Mouse (Mus musculus): ENCODE measurements around the gene Nup155. TPM values are rescaled to one million over a fixed set of nuclear protein-coding genes. Genes with fewer than 3 reads are reported as not detected.

Gene Nup155
- polyA plus RNA-seq, 1 experiment from 2014 or later, result 13.5 TPM

- Histone ChIP-seq H3K4me2 (replicated peaks) (peak overlapping the region; percentile 71), H3K27ac (peak overlapping the region; percentile 83), H3K9ac (replicated peaks) (peak overlapping the region; percentile 61; the same call in 1 of the 2 replicates), H3K36me3 (peaks cover 16% of the 10 kb centered on the region), H3K4me3 (replicated peaks) (peak overlapping the region; percentile 64), H3K9me3 (no peaks in the 10 kb centered on the region), H3K27me3 (no peaks in the 10 kb centered on the region), H3K4me1 (replicated peaks) (peaks cover 23% of the 10 kb centered on the region)
- peak; percentile 73 for ATAC-seq
- WGBS, result 63% methylated on average over 19 of the region's 19 CpGs
Measured at GRCm38 (mm10) chr15:8108360-8108965, 610 bp upstream of the Nup155 start.

GRCm38 (mm10) chr15:8109782-8110181 lies 709 bp downstream of the Nup155 start:
- Histone ChIP-seq H3K4me1 (replicated peaks) (peaks cover 23% of the 10 kb centered on the region), H3K4me2 (replicated peaks) (peak overlapping the region; percentile 71), H3K36me3 (peaks cover 25% of the 10 kb centered on the region), H3K27ac (no peak overlapping the region), H3K9me3 (no peaks in the 10 kb centered on the region), H3K9ac (replicated peaks) (peak overlapping the region; percentile 79), H3K4me3 (replicated peaks) (peak overlapping the region; percentile 64), H3K27me3 (no peaks in the 10 kb centered on the region)
- 5% methylated on average over 8 of the region's 8 CpGs for WGBS
- ATAC-seq, result no peak

GRCm38 (mm10) chr15:8129281-8129680 lies 20.2 kb downstream of the Nup155 start:
- WGBS, result 79% methylated on average over 1 of the region's 1 CpGs

GRCm38 (mm10) chr15:8131268-8131667 lies 22.2 kb downstream of the Nup155 start:
- ATAC-seq, result no peak
- Histone ChIP-seq H3K4me3 (replicated peaks) (no peak overlapping the region), H3K4me2 (replicated peaks) (no peak overlapping the region), H3K27me3 (no peaks in the 10 kb centered on the region), H3K9me3 (no peaks in the 10 kb centered on the region), H3K27ac (no peak overlapping the region), H3K9ac (replicated peaks) (no peak overlapping the region), H3K4me1 (replicated peaks) (no peaks in the 10 kb centered on the region), H3K36me3 (peaks cover 86% of the 10 kb centered on the region)
- WGBS, result 97% methylated on average over 3 of the region's 3 CpGs

More at GRCm38 (mm10) chr15:8129281-8129680, 20.2 kb downstream of the Nup155 start:
- no peak overlapping the region for H3K27ac ChIP-seq
- no peak for ATAC-seq
- no peak overlapping the region for H3K9ac ChIP-seq (replicated peaks)
- H3K4me2 ChIP-seq (replicated peaks), result no peak overlapping the region
- H3K9me3 ChIP-seq, result no peaks in the 10 kb centered on the region
- H3K4me1 ChIP-seq (replicated peaks), result no peaks in the 10 kb centered on the region
- peaks cover 75% of the 10 kb centered on the region for H3K36me3 ChIP-seq
- no peaks in the 10 kb centered on the region for H3K27me3 ChIP-seq
- no peak overlapping the region for H3K4me3 ChIP-seq (replicated peaks)

GRCm38 (mm10) chr15:8131761-8132160 lies 22.7 kb downstream of the Nup155 start:
- no peak for ATAC-seq
- H3K36me3 ChIP-seq, result peaks cover 85% of the 10 kb centered on the region
- no peak overlapping the region for H3K27ac ChIP-seq
- H3K4me3 ChIP-seq (replicated peaks), result no peak overlapping the region
- no peak overlapping the region for H3K4me2 ChIP-seq (replicated peaks)
- H3K9me3 ChIP-seq, result no peaks in the 10 kb centered on the region
- H3K4me1 ChIP-seq (replicated peaks), result no peaks in the 10 kb centered on the region
- no peaks in the 10 kb centered on the region for H3K27me3 ChIP-seq
- H3K9ac ChIP-seq (replicated peaks), result no peak overlapping the region

GRCm38 (mm10) chr15:8135606-8136005 lies 26.5 kb downstream of the Nup155 start:
- WGBS, result 90% methylated on average over 5 of the region's 5 CpGs
- no peak for ATAC-seq
- H3K4me3 ChIP-seq (replicated peaks), result no peak overlapping the region

GRCm38 (mm10) chr15:8161841-8162240 lies 52.8 kb downstream of the Nup155 start:
- Histone ChIP-seq H3K4me2 (replicated peaks) (no peak overlapping the region), H3K27ac (no peak overlapping the region), H3K27me3 (no peaks in the 10 kb centered on the region), H3K4me3 (replicated peaks) (no peak overlapping the region), H3K4me1 (replicated peaks) (no peaks in the 10 kb centered on the region), H3K9ac (replicated peaks) (no peak overlapping the region), H3K9me3 (no peaks in the 10 kb centered on the region), H3K36me3 (peaks cover 43% of the 10 kb centered on the region)
- 91% methylated on average over 1 of the region's 1 CpGs for WGBS
- no peak for ATAC-seq

More at GRCm38 (mm10) chr15:8135606-8136005, 26.5 kb downstream of the Nup155 start:
- H3K9me3 ChIP-seq, result no peaks in the 10 kb centered on the region
- H3K9ac ChIP-seq (replicated peaks), result no peak overlapping the region
- H3K4me2 ChIP-seq (replicated peaks), result no peak overlapping the region
- no peaks in the 10 kb centered on the region for H3K27me3 ChIP-seq
- H3K27ac ChIP-seq, result no peak overlapping the region
- peaks cover 84% of the 10 kb centered on the region for H3K36me3 ChIP-seq
- no peaks in the 10 kb centered on the region for H3K4me1 ChIP-seq (replicated peaks)

- Histone ChIP-seq H3K4me3 (replicated peaks) (peak within 1 kb of the TSS; percentile 69), H3K9ac (replicated peaks) (peak within 1 kb of the TSS; percentile 83), H3K4me1 (replicated peaks) (peaks cover 16% of the 10 kb centered on the region), H3K9me3 (no peaks in the 10 kb centered on the region), H3K27ac (peak within 1 kb of the TSS; percentile 88), H3K36me3 (peaks cover 20% of the 10 kb centered on the region), H3K27me3 (no peaks in the 10 kb centered on the region), H3K4me2 (replicated peaks) (peak within 1 kb of the TSS; percentile 63)
- peak; percentile 99 for ATAC-seq
- 1% methylated on average over 31 of the region's 47 CpGs for WGBS
Measured at GRCm38 (mm10) chr15:8168591-8169265, 59.7 kb downstream of the Nup155 start, which contains the start of gene Cplane1. TSS of gene Cplane1 (plus strand) at chr15:8169106.

GRCm38 (mm10) chr15:8169266-8169746 lies 60.2 kb downstream of the Nup155 start:
- 0% methylated on average over 24 of the region's 25 CpGs for WGBS
- ATAC-seq, result peak; percentile 89

GRCm38 (mm10) chr15:8189563-8189962 lies 80.5 kb downstream of the Nup155 start:
- H3K4me3 ChIP-seq (replicated peaks), result no peak overlapping the region
- 96% methylated on average over 3 of the region's 3 CpGs for WGBS
- no peak overlapping the region for H3K9ac ChIP-seq (replicated peaks)
- no peak for ATAC-seq
- H3K27me3 ChIP-seq, result no peaks in the 10 kb centered on the region
- peaks cover 69% of the 10 kb centered on the region for H3K36me3 ChIP-seq
- H3K9me3 ChIP-seq, result no peaks in the 10 kb centered on the region
- no peak overlapping the region for H3K4me2 ChIP-seq (replicated peaks)
- no peak overlapping the region for H3K27ac ChIP-seq
- no peaks in the 10 kb centered on the region for H3K4me1 ChIP-seq (replicated peaks)

More at GRCm38 (mm10) chr15:8169266-8169746, 60.2 kb downstream of the Nup155 start:
- Histone ChIP-seq H3K4me2 (replicated peaks) (peak overlapping the region; percentile 63), H3K4me3 (replicated peaks) (peak overlapping the region; percentile 69), H3K9me3 (no peaks in the 10 kb centered on the region), H3K36me3 (peaks cover 23% of the 10 kb centered on the region), H3K4me1 (replicated peaks) (peaks cover 16% of the 10 kb centered on the region), H3K27ac (peak overlapping the region; percentile 88), H3K27me3 (no peaks in the 10 kb centered on the region), H3K9ac (replicated peaks) (peak overlapping the region; percentile 83)

GRCm38 (mm10) chr15:8190435-8190834 lies 81.4 kb downstream of the Nup155 start:
- no peak for ATAC-seq
- 97% methylated on average over 3 of the region's 3 CpGs for WGBS
- Histone ChIP-seq H3K27ac (no peak overlapping the region), H3K4me1 (replicated peaks) (no peaks in the 10 kb centered on the region), H3K4me2 (replicated peaks) (no peak overlapping the region), H3K9ac (replicated peaks) (no peak overlapping the region), H3K27me3 (no peaks in the 10 kb centered on the region), H3K4me3 (replicated peaks) (no peak overlapping the region), H3K36me3 (peaks cover 78% of the 10 kb centered on the region), H3K9me3 (no peaks in the 10 kb centered on the region)

GRCm38 (mm10) chr15:8200317-8200716 lies 91.2 kb downstream of the Nup155 start:
- H3K4me2 ChIP-seq (replicated peaks), result no peak overlapping the region
- H3K36me3 ChIP-seq, result peaks cover 78% of the 10 kb centered on the region
- ATAC-seq, result no peak
- H3K27me3 ChIP-seq, result no peaks in the 10 kb centered on the region
- H3K27ac ChIP-seq, result no peak overlapping the region
- H3K4me1 ChIP-seq (replicated peaks), result no peaks in the 10 kb centered on the region
- H3K4me3 ChIP-seq (replicated peaks), result no peak overlapping the region
- H3K9me3 ChIP-seq, result no peaks in the 10 kb centered on the region
- no peak overlapping the region for H3K9ac ChIP-seq (replicated peaks)
